Mouse (Mus musculus): ENCODE measurements around the gene Smad6. TPM values are rescaled to one million over a fixed set of nuclear protein-coding genes. Genes with fewer than 3 reads are reported as not detected.

Gene Smad6
- polyA plus RNA-seq, 1 experiment, result 2.7 TPM

- Histone ChIP-seq H3K27ac (ENCODE audit: insufficient read depth, low read length) (no peak overlapping the region), H3K4me3 (ENCODE audit: low read depth, low read length) (no peak overlapping the region), H3K36me3 (ENCODE audit: control insufficient read depth, insufficient read depth, low read length, poor library complexity, severe bottlenecking) (0 out of 2 replicates have a peak, but pooled peaks cover 2% of the 10 kb centered on the region), H3K9me3 (replicated peaks; ENCODE audit: control insufficient read depth, insufficient read depth, low read length, poor library complexity, severe bottlenecking) (peaks cover 6% of the 10 kb centered on the region; the same call in 1 of the 2 replicates), H3K9ac (ENCODE audit: low read depth, poor library complexity, severe bottlenecking) (no peak overlapping the region), H3K27me3 (ENCODE audit: control insufficient read depth, insufficient read depth, low read length, poor library complexity, severe bottlenecking) (peaks cover 13% of the 10 kb centered on the region), H3K4me1 (ENCODE audit: control insufficient read depth, insufficient read depth, low read length) (peaks cover 3% of the 10 kb centered on the region)
- TF ChIP-seq CTCF (IDR thresholded peaks at IDR 0.05; ENCODE audit: low read depth, low read length), result no peak
- TF ChIP-seq EP300 (IDR thresholded peaks at IDR 0.05; ENCODE audit: insufficient read depth, low read depth, low read length), result no peak
- no peak for TF ChIP-seq POLR2A (IDR thresholded peaks at IDR 0.05; ENCODE audit: insufficient read depth, low read length)
These were observed 5.8 kb downstream of the Smad6 start for GRCm38 (mm10) chr9:64016092-64016491.

- H3K4me1 ChIP-seq (ENCODE audit: control insufficient read depth, insufficient read depth, low read length), result peaks cover 3% of the 10 kb centered on the region
These were observed 7.1 kb downstream of the Smad6 start for GRCm38 (mm10) chr9:64014801-64015200.

GRCm38 (mm10) chr9:64011356-64011755 is 10.5 kb downstream of the Smad6 start:
- no peaks in the 10 kb centered on the region for H3K27me3 ChIP-seq (ENCODE audit: control insufficient read depth, insufficient read depth, low read length, poor library complexity, severe bottlenecking)
- no peak overlapping the region for H3K9ac ChIP-seq (ENCODE audit: low read depth, poor library complexity, severe bottlenecking)
- TF ChIP-seq CTCF (IDR thresholded peaks at IDR 0.05; ENCODE audit: low read depth, low read length) (peak; percentile 21), POLR2A (IDR thresholded peaks at IDR 0.05; ENCODE audit: insufficient read depth, low read length) (no peak)
- no peak overlapping the region for H3K4me3 ChIP-seq (ENCODE audit: low read depth, low read length)
- no peaks in the 10 kb centered on the region for H3K4me1 ChIP-seq (ENCODE audit: control insufficient read depth, insufficient read depth, low read length)
- H3K27ac ChIP-seq (ENCODE audit: insufficient read depth, low read length), result no peak overlapping the region
- 0 out of 2 replicates have a peak, but pooled peaks cover 2% of the 10 kb centered on the region for H3K36me3 ChIP-seq (ENCODE audit: control insufficient read depth, insufficient read depth, low read length, poor library complexity, severe bottlenecking)
- peaks cover 7% of the 10 kb centered on the region; the same call in 1 of the 2 replicates for H3K9me3 ChIP-seq (replicated peaks; ENCODE audit: control insufficient read depth, insufficient read depth, low read length, poor library complexity, severe bottlenecking)

More at GRCm38 (mm10) chr9:64014801-64015200, 7.1 kb downstream of the Smad6 start:
- Histone ChIP-seq H3K36me3 (ENCODE audit: control insufficient read depth, insufficient read depth, low read length, poor library complexity, severe bottlenecking) (0 out of 2 replicates have a peak, but pooled peaks cover 2% of the 10 kb centered on the region), H3K27ac (ENCODE audit: insufficient read depth, low read length) (no peak overlapping the region), H3K27me3 (ENCODE audit: control insufficient read depth, insufficient read depth, low read length, poor library complexity, severe bottlenecking) (peaks cover 1% of the 10 kb centered on the region; the same call in 1 of the 2 replicates), H3K9ac (ENCODE audit: low read depth, poor library complexity, severe bottlenecking) (no peak overlapping the region), H3K9me3 (replicated peaks; ENCODE audit: control insufficient read depth, insufficient read depth, low read length, poor library complexity, severe bottlenecking) (peaks cover 7% of the 10 kb centered on the region; the same call in 1 of the 2 replicates), H3K4me3 (ENCODE audit: low read depth, low read length) (no peak overlapping the region)
- TF ChIP-seq POLR2A (IDR thresholded peaks at IDR 0.05; ENCODE audit: insufficient read depth, low read length), result no peak
- TF ChIP-seq CTCF (IDR thresholded peaks at IDR 0.05; ENCODE audit: low read depth, low read length), result no peak
- no peak for TF ChIP-seq EP300 (IDR thresholded peaks at IDR 0.05; ENCODE audit: insufficient read depth, low read depth, low read length)

- H3K4me3 ChIP-seq (ENCODE audit: low read depth, low read length), result no peak overlapping the region
- no peak overlapping the region for H3K27ac ChIP-seq (ENCODE audit: insufficient read depth, low read length)
- H3K4me1 ChIP-seq (ENCODE audit: control insufficient read depth, insufficient read depth, low read length), result no peaks in the 10 kb centered on the region
- no peak overlapping the region for H3K9ac ChIP-seq (ENCODE audit: low read depth, poor library complexity, severe bottlenecking)
- TF ChIP-seq EP300 (IDR thresholded peaks at IDR 0.05; ENCODE audit: insufficient read depth, low read depth, low read length) (no peak), POLR2A (IDR thresholded peaks at IDR 0.05; ENCODE audit: insufficient read depth, low read length) (no peak), CTCF (IDR thresholded peaks at IDR 0.05; ENCODE audit: low read depth, low read length) (no peak)
- H3K27me3 ChIP-seq (ENCODE audit: control insufficient read depth, insufficient read depth, low read length, poor library complexity, severe bottlenecking), result no peaks in the 10 kb centered on the region
- H3K36me3 ChIP-seq (ENCODE audit: control insufficient read depth, insufficient read depth, low read length, poor library complexity, severe bottlenecking), result no peaks in the 10 kb centered on the region
- no peaks in the 10 kb centered on the region for H3K9me3 ChIP-seq (replicated peaks; ENCODE audit: control insufficient read depth, insufficient read depth, low read length, poor library complexity, severe bottlenecking)
These were observed 18.9 kb downstream of the Smad6 start for GRCm38 (mm10) chr9:64002981-64003380.

GRCm38 (mm10) chr9:64001081-64001480 is 20.8 kb downstream of the Smad6 start:
- H3K27me3 ChIP-seq (ENCODE audit: control insufficient read depth, insufficient read depth, low read length, poor library complexity, severe bottlenecking), result no peaks in the 10 kb centered on the region
- no peaks in the 10 kb centered on the region for H3K9me3 ChIP-seq (replicated peaks; ENCODE audit: control insufficient read depth, insufficient read depth, low read length, poor library complexity, severe bottlenecking)
- TF ChIP-seq EP300 (IDR thresholded peaks at IDR 0.05; ENCODE audit: insufficient read depth, low read depth, low read length), result no peak
- no peak for TF ChIP-seq CTCF (IDR thresholded peaks at IDR 0.05; ENCODE audit: low read depth, low read length)
- TF ChIP-seq POLR2A (IDR thresholded peaks at IDR 0.05; ENCODE audit: insufficient read depth, low read length), result no peak
- no peaks in the 10 kb centered on the region for H3K36me3 ChIP-seq (ENCODE audit: control insufficient read depth, insufficient read depth, low read length, poor library complexity, severe bottlenecking)
- H3K9ac ChIP-seq (ENCODE audit: low read depth, poor library complexity, severe bottlenecking), result no peak overlapping the region
- H3K27ac ChIP-seq (ENCODE audit: insufficient read depth, low read length), result no peak overlapping the region
- no peak overlapping the region for H3K4me3 ChIP-seq (ENCODE audit: low read depth, low read length)
- no peaks in the 10 kb centered on the region for H3K4me1 ChIP-seq (ENCODE audit: control insufficient read depth, insufficient read depth, low read length)

GRCm38 (mm10) chr9:64000085-64000484 is 21.8 kb downstream of the Smad6 start:
- no peaks in the 10 kb centered on the region for H3K4me1 ChIP-seq (ENCODE audit: control insufficient read depth, insufficient read depth, low read length)
- H3K9ac ChIP-seq (ENCODE audit: low read depth, poor library complexity, severe bottlenecking), result no peak overlapping the region
- no peaks in the 10 kb centered on the region for H3K9me3 ChIP-seq (replicated peaks; ENCODE audit: control insufficient read depth, insufficient read depth, low read length, poor library complexity, severe bottlenecking)
- no peaks in the 10 kb centered on the region for H3K27me3 ChIP-seq (ENCODE audit: control insufficient read depth, insufficient read depth, low read length, poor library complexity, severe bottlenecking)
- no peak overlapping the region for H3K27ac ChIP-seq (ENCODE audit: insufficient read depth, low read length)
- no peak overlapping the region for H3K4me3 ChIP-seq (ENCODE audit: low read depth, low read length)
- H3K36me3 ChIP-seq (ENCODE audit: control insufficient read depth, insufficient read depth, low read length, poor library complexity, severe bottlenecking), result no peaks in the 10 kb centered on the region
- TF ChIP-seq CTCF (IDR thresholded peaks at IDR 0.05; ENCODE audit: low read depth, low read length) (no peak), POLR2A (IDR thresholded peaks at IDR 0.05; ENCODE audit: insufficient read depth, low read length) (no peak), EP300 (IDR thresholded peaks at IDR 0.05; ENCODE audit: insufficient read depth, low read depth, low read length) (no peak)
